Comparison of ENCODE assay signal across 34 mouse cellular contexts in the genomic region with DNA sequence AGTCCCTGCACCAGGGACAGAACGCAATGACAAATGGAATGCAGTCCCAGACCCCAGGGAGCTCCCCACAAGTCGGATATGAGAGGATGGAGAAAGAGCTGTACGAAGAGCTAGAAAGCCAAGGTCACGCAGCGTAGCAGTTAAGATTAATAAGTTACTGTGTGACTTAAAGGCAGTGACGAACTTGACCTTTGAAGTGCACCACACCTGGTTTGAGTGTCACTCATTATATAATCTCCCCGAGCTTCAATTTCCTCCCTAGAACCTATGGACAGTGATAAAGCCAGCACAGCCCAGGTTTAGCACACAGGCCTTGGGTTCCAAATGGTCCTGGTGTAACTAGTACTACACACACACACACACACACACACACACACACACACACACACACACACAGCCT. TPM values are rescaled to one million over a fixed set of nuclear protein-coding genes. Genes with fewer than 3 reads are reported as not detected.
A peak's percentile ranks its signal among the peaks of the same experiment; 100 is the strongest.
DNase-seq lines count a peak whose midpoint lies in the region; ATAC-seq and TF ChIP-seq lines count a peak whose summit lies in the region.
"Had no signal": no experiment of that assay in that cellular context is flagged by ENCODE, and none has a peak within 500 bp of the region (broad histone marks: within the 10 kb centered on the region; RNA-seq: fewer than 3 reads in every experiment).

No protein-coding gene starts in this region.

- no peaks in the 10 kb centered on the region for H3K27me3 ChIP-seq in lung, postnatal 0 days (replicated peaks; ENCODE audit: insufficient read depth, low read length)
- H3K27me3 ChIP-seq in kidney, embryonic 16.5 days (ENCODE audit: insufficient read depth, low read length) = no peaks in the 10 kb centered on the region
- no peaks in the 10 kb centered on the region for H3K27me3 ChIP-seq in stomach, embryonic 14.5 days (ENCODE audit: control insufficient read depth, insufficient read depth, low read length)
- H3K27me3 ChIP-seq: hindbrain, embryonic 15.5 days; liver, embryonic 13.5 days; midbrain, embryonic 15.5 days; neural tube, embryonic 12.5 days; Patski had no signal

- H3K4me1 ChIP-seq in lung, postnatal 0 days (ENCODE audit: insufficient read depth, low read depth, low read length) = 0 out of 2 replicates have a peak, but pooled peaks cover 3% of the 10 kb centered on the region
- H3K4me1 ChIP-seq in kidney, embryonic 16.5 days (ENCODE audit: insufficient read depth, low read length) = peaks cover 25% of the 10 kb centered on the region
- peaks cover 4% of the 10 kb centered on the region for H3K4me1 ChIP-seq in stomach, embryonic 14.5 days (ENCODE audit: control insufficient read depth, insufficient read depth, low read length)
- H3K4me1 ChIP-seq: hindbrain, embryonic 15.5 days; megakaryocyte, embryonic 14.5 days; neural tube, embryonic 12.5 days had no signal

- WGBS in lung, postnatal 0 days = 25% methylated on average over 7 of the region's 7 CpGs
- WGBS in kidney, embryonic 16.5 days = 34% methylated on average over 7 of the region's 7 CpGs
- WGBS in stomach, embryonic 14.5 days = 36% methylated on average over 7 of the region's 7 CpGs

- H3K27ac ChIP-seq in lung, postnatal 0 days (ENCODE audit: low read length) = no peak overlapping the region
- H3K27ac ChIP-seq in kidney, embryonic 16.5 days (ENCODE audit: low read length) = 0 out of 2 replicates have a peak overlapping the region, but pooled peaks have one; percentile 13
- H3K27ac ChIP-seq in stomach, embryonic 14.5 days (ENCODE audit: low read length) = 0 out of 2 replicates have a peak overlapping the region, but pooled peaks have one; percentile 35
- H3K27ac ChIP-seq: hindbrain, embryonic 15.5 days; kidney, postnatal 0 days; liver, embryonic 13.5 days; midbrain, embryonic 15.5 days; neural tube, embryonic 12.5 days had no signal

- no peaks in the 10 kb centered on the region for H3K36me3 ChIP-seq in lung, postnatal 0 days (ENCODE audit: insufficient read depth, low read length)
- no peaks in the 10 kb centered on the region for H3K36me3 ChIP-seq in kidney, embryonic 16.5 days (ENCODE audit: insufficient read depth, low read length)
- no peaks in the 10 kb centered on the region for H3K36me3 ChIP-seq in stomach, embryonic 14.5 days (ENCODE audit: control insufficient read depth, insufficient read depth, low read length)
- H3K36me3 ChIP-seq: heart, embryonic 10.5 days; hindbrain, embryonic 15.5 days; liver, embryonic 13.5 days; midbrain, embryonic 15.5 days; neural tube, embryonic 12.5 days had no signal

- no peak for TF ChIP-seq EP300 in lung, postnatal 0 days (IDR thresholded peaks at IDR 0.05)

- no peak overlapping the region for H3K9ac ChIP-seq in lung, postnatal 0 days (replicated peaks; ENCODE audit: low read depth)
- H3K9ac ChIP-seq in kidney, embryonic 16.5 days (replicated peaks; ENCODE audit: low read length) = no peak overlapping the region
- H3K9ac ChIP-seq in stomach, embryonic 14.5 days (replicated peaks; ENCODE audit: low read depth, low read length) = no peak overlapping the region
- H3K9ac ChIP-seq: hindbrain, embryonic 15.5 days; liver, embryonic 13.5 days; midbrain, embryonic 15.5 days; neural tube, embryonic 12.5 days had no signal

- ATAC-seq in lung, postnatal 0 days = no peak
- no peak for ATAC-seq in kidney, embryonic 16.5 days (ENCODE audit: low FRiP score, low TSS enrichment)
- no peak for ATAC-seq in stomach, embryonic 14.5 days (ENCODE audit: insufficient number of reproducible peaks, insufficient read depth, low FRiP score, low read depth)
- no peak for ATAC-seq in erythroid progenitor cell, adult 5-6 weeks (replicated peaks; ENCODE audit: low FRiP score, poor library complexity, severe bottlenecking)
- ATAC-seq: midbrain, embryonic 15.5 days; Patski had no signal

- no peak overlapping the region for H3K4me3 ChIP-seq in lung, postnatal 0 days (ENCODE audit: low read depth, low read length)
- no peak overlapping the region for H3K4me3 ChIP-seq in kidney, embryonic 16.5 days (ENCODE audit: low read length)
- H3K4me3 ChIP-seq in stomach, embryonic 14.5 days (ENCODE audit: low read depth, low read length) = no peak overlapping the region
- H3K4me3 ChIP-seq: heart, embryonic 10.5 days; hindbrain, embryonic 15.5 days; liver, embryonic 13.5 days; megakaryocyte, embryonic 14.5 days; midbrain, embryonic 15.5 days; neural tube, embryonic 12.5 days had no signal

- no peak overlapping the region for H3K4me2 ChIP-seq in lung, postnatal 0 days (replicated peaks; ENCODE audit: low read depth, low read length)
- no peak overlapping the region for H3K4me2 ChIP-seq in kidney, embryonic 16.5 days (replicated peaks; ENCODE audit: low read depth, low read length)
- no peak overlapping the region for H3K4me2 ChIP-seq in stomach, embryonic 14.5 days (replicated peaks; ENCODE audit: low read depth, low read length)
- H3K4me2 ChIP-seq: hindbrain, embryonic 15.5 days; liver, embryonic 13.5 days; midbrain, embryonic 15.5 days; neural tube, embryonic 12.5 days had no signal

- no peaks in the 10 kb centered on the region for H3K9me3 ChIP-seq in lung, postnatal 0 days (ENCODE audit: low read length)
- no peaks in the 10 kb centered on the region for H3K9me3 ChIP-seq in kidney, embryonic 16.5 days (ENCODE audit: low read length)
- no peaks in the 10 kb centered on the region for H3K9me3 ChIP-seq in stomach, embryonic 14.5 days (ENCODE audit: control insufficient read depth, low read depth, low read length)
- H3K9me3 ChIP-seq: heart, embryonic 10.5 days; hindbrain, embryonic 15.5 days; liver, embryonic 13.5 days; megakaryocyte, embryonic 14.5 days; midbrain, embryonic 15.5 days; neural tube, embryonic 12.5 days had no signal

- TF ChIP-seq CTCF in lung, postnatal 0 days (IDR thresholded peaks at IDR 0.05) = no peak

- peak; percentile 25 for DNase-seq in lung, postnatal 0 days (ENCODE audit: low spot score)
- no peak for DNase-seq in lung, postnatal 36 days
- DNase-seq in ovary, postnatal 10 days (ENCODE audit: low spot score) = no peak
- DNase-seq in thymus, postnatal 0 days (ENCODE audit: low spot score) = no peak
- DNase-seq: adrenal gland, adult 2 months; cerebellum, adult 11-12 months; cerebellum, postnatal 10 days; heart, postnatal 4 days; layer of hippocampus, postnatal 36 days; liver, embryonic 13.5 days; lung, adult 2 months; retina, postnatal 1 day; right cerebral cortex, postnatal 25 days; thymus, adult 2 months had no signal

RNA-seq across cellular contexts. Expression of a gene that starts 15.9 kb away (rescaled TPM):
- polyA plus RNA-seq in lung, postnatal 0 days (2015; fragmentation: Nextera tagmentation; extraction: Ambion mirVana) = 460 and 573 TPM in 2 replicates
- polyA plus RNA-seq in kidney, embryonic 16.5 days (2015; fragmentation: Nextera tagmentation; extraction: Ambion mirVana) = 96.4 and 105 TPM in 2 replicates
- 387 and 441 TPM in 2 replicates for polyA plus RNA-seq in stomach, embryonic 14.5 days (2014; fragmentation: Nextera tagmentation; extraction: Ambion mirVana)
- polyA plus RNA-seq in thymus, postnatal 0 days (2015; fragmentation: Nextera tagmentation; extraction: Ambion mirVana) = 10.2 and 19.1 TPM in 2 replicates
- total RNA-seq in erythroid progenitor cell, adult 5-6 weeks (2015; ENCODE audit: low replicate concordance) = not detected in 2 replicates
- total RNA-seq in erythroid progenitor cell, adult 5-6 weeks (2017; ENCODE audit: low replicate concordance) = not detected in 2 replicates
- polyA plus RNA-seq: Patski had no signal

RNA-seq across cellular contexts. Expression of a gene that starts 28.7 kb away (rescaled TPM):
- polyA plus RNA-seq in lung, postnatal 0 days (2015; fragmentation: Nextera tagmentation; extraction: Ambion mirVana) = not detected in 2 replicates
- not detected in 2 replicates for polyA plus RNA-seq in kidney, embryonic 16.5 days (2015; fragmentation: Nextera tagmentation; extraction: Ambion mirVana)
- polyA plus RNA-seq in stomach, embryonic 14.5 days (2014; fragmentation: Nextera tagmentation; extraction: Ambion mirVana) = not detected in 2 replicates
- polyA plus RNA-seq in thymus, postnatal 0 days (2015; fragmentation: Nextera tagmentation; extraction: Ambion mirVana) = 0.08 and 0.10 TPM in 2 replicates
- total RNA-seq in erythroid progenitor cell, adult 5-6 weeks (2015; ENCODE audit: low replicate concordance) = not detected in 2 replicates
- not detected in 2 replicates for total RNA-seq in erythroid progenitor cell, adult 5-6 weeks (2017; ENCODE audit: low replicate concordance)
- total RNA-seq: adrenal gland, adult 2 months; gastrocnemius, adult 18-20 months; heart, postnatal 4 days had no signal
- polyA plus RNA-seq: adrenal gland, adult 2 months; embryonic facial prominence, embryonic 11.5 days; forebrain, embryonic 11.5 days; heart, embryonic 10.5 days; heart, embryonic 16.5 days; hindbrain, embryonic 15.5 days; kidney, postnatal 0 days; liver, embryonic 13.5 days; lung, adult 2 months; midbrain, embryonic 15.5 days; Patski; spleen, adult 2 months; urinary bladder, adult 2 months had no signal

RNA-seq across cellular contexts. Expression of a gene that starts 28.7 kb away (rescaled TPM):
- polyA plus RNA-seq in lung, postnatal 0 days (2015; fragmentation: Nextera tagmentation; extraction: Ambion mirVana) = 28.1 and 58.8 TPM in 2 replicates
- 1.3 and 3.8 TPM in 2 replicates for polyA plus RNA-seq in kidney, embryonic 16.5 days (2015; fragmentation: Nextera tagmentation; extraction: Ambion mirVana)
- 215 and 241 TPM in 2 replicates for polyA plus RNA-seq in stomach, embryonic 14.5 days (2014; fragmentation: Nextera tagmentation; extraction: Ambion mirVana)
- 5.2 and 35.5 TPM in 2 replicates for polyA plus RNA-seq in thymus, postnatal 0 days (2015; fragmentation: Nextera tagmentation; extraction: Ambion mirVana)
- not detected in 2 replicates for total RNA-seq in erythroid progenitor cell, adult 5-6 weeks (2015; ENCODE audit: low replicate concordance)
- total RNA-seq in erythroid progenitor cell, adult 5-6 weeks (2017; ENCODE audit: low replicate concordance) = not detected in 2 replicates
- total RNA-seq: adrenal gland, adult 2 months; gastrocnemius, adult 18-20 months; left cerebral cortex, postnatal 14 days had no signal
- polyA plus RNA-seq: adrenal gland, adult 2 months; cortical plate, adult 2 months; spleen, adult 2 months had no signal

RNA-seq across cellular contexts. Expression of a gene that starts 43.0 kb away (rescaled TPM):
- polyA plus RNA-seq in lung, postnatal 0 days (2015; fragmentation: Nextera tagmentation; extraction: Ambion mirVana) = 1.7 and 2.3 TPM in 2 replicates
- polyA plus RNA-seq in kidney, embryonic 16.5 days (2015; fragmentation: Nextera tagmentation; extraction: Ambion mirVana) = 0.90 and 1.7 TPM in 2 replicates
- 4.8 and 5.0 TPM in 2 replicates for polyA plus RNA-seq in stomach, embryonic 14.5 days (2014; fragmentation: Nextera tagmentation; extraction: Ambion mirVana)
- polyA plus RNA-seq in thymus, postnatal 0 days (2015; fragmentation: Nextera tagmentation; extraction: Ambion mirVana) = 40.8 and 47.9 TPM in 2 replicates
- total RNA-seq in erythroid progenitor cell, adult 5-6 weeks (2015; ENCODE audit: low replicate concordance) = not detected in 2 replicates
- total RNA-seq in erythroid progenitor cell, adult 5-6 weeks (2017; ENCODE audit: low replicate concordance) = not detected in 2 replicates
- total RNA-seq: gastrocnemius, adult 18-20 months; layer of hippocampus, adult 8-10 months; layer of hippocampus, postnatal 36 days; left cerebral cortex, postnatal 14 days had no signal
- polyA plus RNA-seq: cortical plate, adult 2 months; Patski; spleen, adult 2 months had no signal

RNA-seq across cellular contexts. Expression of a gene that starts 43.0 kb away (rescaled TPM):
- 0.60 and 0.68 TPM in 2 replicates for polyA plus RNA-seq in lung, postnatal 0 days (2015; fragmentation: Nextera tagmentation; extraction: Ambion mirVana)
- polyA plus RNA-seq in kidney, embryonic 16.5 days (2015; fragmentation: Nextera tagmentation; extraction: Ambion mirVana) = 0.36 and 0.37 TPM in 2 replicates
- 76.1 and 140 TPM in 2 replicates for polyA plus RNA-seq in stomach, embryonic 14.5 days (2014; fragmentation: Nextera tagmentation; extraction: Ambion mirVana)
- 0.66 and 18.2 TPM in 2 replicates for polyA plus RNA-seq in thymus, postnatal 0 days (2015; fragmentation: Nextera tagmentation; extraction: Ambion mirVana)
- total RNA-seq in erythroid progenitor cell, adult 5-6 weeks (2015; ENCODE audit: low replicate concordance) = not detected in 2 replicates
- total RNA-seq in erythroid progenitor cell, adult 5-6 weeks (2017; ENCODE audit: low replicate concordance) = not detected in 2 replicates
- total RNA-seq: adrenal gland, adult 2 months; gastrocnemius, adult 18-20 months; heart, postnatal 4 days; layer of hippocampus, adult 8-10 months; layer of hippocampus, postnatal 36 days; left cerebral cortex, postnatal 14 days had no signal
- polyA plus RNA-seq: adrenal gland, adult 2 months; cortical plate, adult 2 months; embryonic facial prominence, embryonic 11.5 days; forebrain, embryonic 11.5 days; gonadal fat pad, adult 2 months; midbrain, embryonic 15.5 days; Patski had no signal
